Mouse (Mus musculus) forebrain, embryonic 14.5 days (tissue): ENCODE results near the gene Rdh16f1. TPM values are rescaled to one million over a fixed set of nuclear protein-coding genes. Genes with fewer than 3 reads are reported as not detected.
"Not testable (repeated sequence)": the region's sequence is repeated elsewhere in the genome, so short reads cannot be mapped to it uniquely, and the experiment has no call there.

ENCODE experiments used
- ATAC-seq: fragments of 200-750 bp; cut with Nextera tagmentation; 2 replicates; pipeline ENCODE4 v1.8.0; 2017; ENCODE audit warnings: mild to moderate bottlenecking, moderate library complexity
- DNase-seq: peaks from one replicate; pipeline ENCODE4 v3.0.0-alpha.2; 2015; ENCODE audit warnings: low spot score
- H3K27ac ChIP-seq: fragments of 300-500 bp; sonication (generic); 2 replicates; pipeline ENCODE4 v1.5.1; 2014; ENCODE audit warnings: low read depth, mild to moderate bottlenecking, control low read depth, low read length, moderate library complexity
- H3K27me3 ChIP-seq: fragments of 300-500 bp; sonication (generic); replicated peaks from 2 replicates; pipeline ENCODE4 v1.6.1; 2014; ENCODE audit warnings: low read length, control low read depth, mixed read lengths; ENCODE audit not compliant: control insufficient read depth, insufficient read depth
- H3K36me3 ChIP-seq: fragments of 300-500 bp; sonication (generic); 2 replicates; pipeline ENCODE4 v1.6.1; 2014; ENCODE audit warnings: low read length, control low read depth; ENCODE audit not compliant: control insufficient read depth, insufficient read depth
- H3K4me1 ChIP-seq: fragments of 300-500 bp; sonication (generic); 2 replicates; pipeline ENCODE4 v1.6.1; 2014; ENCODE audit warnings: antibody characterized with exemption, low read length, control low read depth; ENCODE audit not compliant: control insufficient read depth, insufficient read depth
- H3K4me2 ChIP-seq: fragments of 300-500 bp; sonication (generic); 2 replicates; pipeline ENCODE4 v1.6.1; 2014; ENCODE audit warnings: mild to moderate bottlenecking, control low read depth, low read length
- H3K4me3 ChIP-seq: fragments of 300-500 bp; sonication (generic); 2 replicates; pipeline ENCODE4 v1.5.1; 2014; ENCODE audit warnings: low read depth, low read length, control low read depth
- H3K9ac ChIP-seq: fragments of 300-500 bp; sonication (generic); 2 replicates; pipeline ENCODE4 v1.6.1; 2014; ENCODE audit warnings: mild to moderate bottlenecking, low read length, control low read depth, moderate library complexity
- H3K9me3 ChIP-seq: fragments of 300-500 bp; sonication (generic); replicated peaks from 2 replicates; pipeline ENCODE4 v1.6.1; 2016; ENCODE audit warnings: low read length, control low read depth, mixed read lengths; ENCODE audit not compliant: control insufficient read depth
- WGBS: fragments of 180-500 bp; shearing (Covaris S2); extraction: QIAGEN DNeasy Blood & Tissue Kit; methylation state at CpG from one replicate; pipeline ENCODE4 v1.1.7; 2014; 5-methylcytosine and 5-hydroxymethylcytosine counted together
- polyA plus RNA-seq: library from polyadenylated mRNA; unstranded; fragments of >200 nt; fragmentation: Nextera tagmentation; extraction: Ambion mirVana; gene quantifications from 2 replicates; pipeline ENCODE4 v1.2.1, GENCODE M21; 2014

Rdh16f1 gene
- polyA plus RNA-seq, 1 experiment from 2014 or later = not detected

DNA sequence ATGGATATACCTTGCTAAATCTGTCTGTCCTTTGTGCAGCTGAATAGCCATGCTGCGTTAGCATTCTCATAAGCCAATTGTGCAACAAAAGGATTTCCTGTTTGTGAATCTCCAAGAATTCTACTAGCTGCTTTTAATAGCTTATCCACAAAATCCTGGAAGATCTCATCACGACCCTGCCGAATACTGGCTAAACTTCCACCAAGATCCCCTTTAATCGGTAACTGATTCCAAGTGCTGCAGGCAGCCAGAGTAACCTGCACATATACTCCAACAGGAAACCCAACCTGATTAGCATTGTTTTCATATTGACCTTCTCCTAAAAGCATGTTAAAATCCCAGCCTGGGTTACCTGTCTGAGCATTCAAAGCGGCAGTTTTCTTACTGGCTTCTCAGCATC is 75.7 kb downstream of the Rdh16f1 start:
- no peaks in the 10 kb centered on the region for H3K4me1 ChIP-seq
- H3K36me3 ChIP-seq = no peaks in the 10 kb centered on the region
- H3K4me2 ChIP-seq = no peak overlapping the region
- no peak overlapping the region for H3K4me3 ChIP-seq
- ATAC-seq (no peak), DNase-seq (no peak)
- H3K9me3 ChIP-seq = no peaks in the 10 kb centered on the region
- no peaks in the 10 kb centered on the region for H3K27me3 ChIP-seq
- WGBS = 87% methylated on average over 5 of the region's 5 CpGs
- H3K9ac ChIP-seq = no peak overlapping the region
- no peak overlapping the region for H3K27ac ChIP-seq

DNA sequence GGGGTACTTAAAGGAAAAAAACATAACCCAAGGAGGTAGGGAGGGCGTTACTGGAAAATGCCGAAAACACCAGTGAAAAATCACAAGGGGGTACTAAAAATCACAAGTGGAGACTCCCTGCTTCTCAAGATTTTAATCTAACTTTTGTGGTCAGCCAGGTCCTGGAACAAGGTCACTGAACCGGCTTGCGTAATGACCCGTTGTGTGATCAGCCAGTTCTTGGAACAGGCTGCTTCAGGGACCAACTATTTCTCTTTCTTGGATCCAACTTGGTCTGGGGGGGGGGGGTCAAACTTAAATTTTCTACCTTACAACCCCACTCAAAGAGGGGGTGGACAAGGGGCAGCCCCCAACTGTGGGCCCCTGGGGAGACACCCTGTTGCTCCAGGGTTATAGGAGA is 78.2 kb downstream of the Rdh16f1 start:
- not testable (repeated sequence) for ATAC-seq, H3K27me3 ChIP-seq, H3K27ac ChIP-seq, H3K4me3 ChIP-seq, H3K4me1 ChIP-seq, H3K4me2 ChIP-seq, H3K36me3 ChIP-seq, DNase-seq, H3K9me3 ChIP-seq, H3K9ac ChIP-seq
- WGBS = 95% methylated on average over 5 of the region's 5 CpGs

- Histone ChIP-seq H3K4me2 (no peak overlapping the region), H3K9me3 (no peaks in the 10 kb centered on the region), H3K9ac (no peak overlapping the region), H3K4me1 (no peaks in the 10 kb centered on the region), H3K27ac (no peak overlapping the region), H3K36me3 (no peaks in the 10 kb centered on the region), H3K27me3 (no peaks in the 10 kb centered on the region), H3K4me3 (no peak overlapping the region)
- 86% methylated on average over 2 of the region's 2 CpGs for WGBS
- DNase-seq (no peak), ATAC-seq (no peak)
These were observed 79.0 kb downstream of the Rdh16f1 start for GRCm38 (mm10) chr10:127838539-127838938.

DNA sequence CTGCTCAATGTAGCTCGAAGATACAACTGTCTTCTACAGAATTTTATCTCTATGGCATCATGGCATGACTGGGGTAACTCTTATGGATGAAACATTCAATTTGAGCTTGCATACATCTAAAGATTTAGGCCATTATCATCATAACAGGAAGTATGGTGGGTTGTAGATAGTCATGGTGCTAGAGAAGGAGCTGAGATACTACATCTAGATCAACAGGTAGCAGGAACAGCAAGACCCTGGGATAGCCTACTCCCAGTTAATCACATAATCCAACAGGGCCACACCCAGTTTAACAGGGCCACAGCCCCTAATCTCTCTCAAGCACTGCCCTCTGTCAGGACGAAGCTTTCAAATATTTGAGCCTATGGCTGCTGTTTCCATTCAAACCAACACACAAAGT is 81.2 kb downstream of the Rdh16f1 start:
- no peak for ATAC-seq
- H3K9ac ChIP-seq = no peak overlapping the region
- 68% methylated on average over 2 of the region's 2 CpGs for WGBS

More for the DNA sequence above, 81.2 kb downstream of the Rdh16f1 start:
- H3K27ac ChIP-seq = no peak overlapping the region
- no peak overlapping the region for H3K4me2 ChIP-seq
- no peaks in the 10 kb centered on the region for H3K4me1 ChIP-seq
- no peak overlapping the region for H3K4me3 ChIP-seq
- H3K36me3 ChIP-seq = no peaks in the 10 kb centered on the region
- no peaks in the 10 kb centered on the region for H3K27me3 ChIP-seq
- DNase-seq = no peak
- H3K9me3 ChIP-seq = no peaks in the 10 kb centered on the region

Other genes with a start within 250 kb of the Rdh16f1 start
- 12.5 and 17.2 TPM in 2 replicates for gene Ndufa4l2, start 244.8 kb upstream of the Rdh16f1 start, polyA plus RNA-seq
- gene Shmt2, start 237.3 kb upstream of the Rdh16f1 start, polyA plus RNA-seq = 53.1 and 65.1 TPM in 2 replicates
- 32.1 and 35.4 TPM in 2 replicates for gene Nxph4, start 225.2 kb upstream of the Rdh16f1 start, polyA plus RNA-seq
- gene Lrp1, start 138.6 kb upstream of the Rdh16f1 start, polyA plus RNA-seq = 60.2 and 81.2 TPM in 2 replicates
- gene Stat6, start 116.8 kb upstream of the Rdh16f1 start, polyA plus RNA-seq = 3.4 and 3.7 TPM in 2 replicates
- gene Nemp1, start 92.9 kb upstream of the Rdh16f1 start, polyA plus RNA-seq = 5.8 TPM in 2 replicates
- gene Nab2, start 91.2 kb upstream of the Rdh16f1 start, polyA plus RNA-seq = 1.8 and 1.9 TPM in 2 replicates
- gene Myo1a, start 54.6 kb upstream of the Rdh16f1 start, polyA plus RNA-seq = 0.67 and 1.3 TPM in 2 replicates
- 2.6 and 5.6 TPM in 2 replicates for gene Tac2, start 35.3 kb upstream of the Rdh16f1 start, polyA plus RNA-seq
- gene Zbtb39, start 20.2 kb upstream of the Rdh16f1 start, polyA plus RNA-seq = 4.5 and 5.0 TPM in 2 replicates
- 0.30 and 0.78 TPM in 2 replicates for gene Gpr182, start 8.1 kb upstream of the Rdh16f1 start, polyA plus RNA-seq
- 0.05 TPM in 1 of 2 replicates, not detected in the other for gene Rdh1, start 66 bp upstream of the Rdh16f1 start, polyA plus RNA-seq
- 0.08 and 0.12 TPM in 2 replicates for gene Rdh9, start 16.6 kb downstream of the Rdh16f1 start, polyA plus RNA-seq
- gene Rdh16, start 41.4 kb downstream of the Rdh16f1 start, polyA plus RNA-seq = 0.06 TPM in 1 of 2 replicates, not detected in the other
- gene Rdh19, start 90.1 kb downstream of the Rdh16f1 start, polyA plus RNA-seq = not detected in 2 replicates
- gene Rdh16f2, start 106.7 kb downstream of the Rdh16f1 start, polyA plus RNA-seq = not detected in 2 replicates
- gene Rdh7, start 129.0 kb downstream of the Rdh16f1 start, polyA plus RNA-seq = not detected in 2 replicates
- not detected in 2 replicates for gene Sdr9c7, start 138.7 kb downstream of the Rdh16f1 start, polyA plus RNA-seq
- not detected in 2 replicates for gene Hsd17b6, start 247.8 kb downstream of the Rdh16f1 start, polyA plus RNA-seq